Mouse (Mus musculus): Measurements from ENCODE around the gene Zdhhc21.

DNA sequence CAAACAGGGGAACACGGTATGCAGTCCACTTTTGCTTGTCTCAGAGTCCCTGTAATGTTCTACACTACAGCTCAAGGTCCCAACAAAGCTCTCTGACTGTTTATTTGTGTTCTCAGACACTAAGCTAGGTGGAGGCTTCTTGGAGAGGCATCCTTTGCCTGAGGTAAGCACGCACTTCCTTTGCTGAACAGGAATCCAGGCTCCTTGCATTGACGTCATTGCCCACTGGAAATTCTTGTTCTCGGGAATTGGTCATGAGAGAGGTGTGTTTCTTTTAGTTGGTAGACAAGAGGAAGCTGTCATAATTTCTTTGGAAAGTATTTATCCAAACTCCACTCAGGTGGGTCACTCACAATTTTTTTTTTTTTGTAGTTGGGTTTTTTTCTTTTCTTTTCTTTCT lies 15.8 kb upstream of the Zdhhc21 start:
- TF ChIP-seq POLR2A (IDR thresholded peaks at IDR 0.05; ENCODE audit: low read depth, low read length) (no peak), CTCF (IDR thresholded peaks at IDR 0.05; ENCODE audit: extremely low read depth, insufficient read depth, insufficient read length, insufficient replicate concordance) (no peak)

Data from spleen, adult 2 months (tissue).